Mouse (Mus musculus) gastrocnemius, adult 18-20 months (tissue): ENCODE data around the gene 1700057G04Rik. TPM values are rescaled to one million over a fixed set of nuclear protein-coding genes. Genes with fewer than 3 reads are reported as not detected.

ENCODE experiments used
- DNase-seq: peaks from one replicate; pipeline ENCODE4 v3.0.0; 2021; ENCODE audit warnings: low spot score
- long read RNA-seq, 2 experiments: library from polyadenylated mRNA; stranded (forward); transcript quantifications; one replicate each; pipeline ENCODE4 v2.0.0; 2021
- total RNA-seq, 2 experiments: library from RNA; stranded (reverse); gene quantifications; 2 replicates each; pipeline ENCODE4 v1.2.3; 2021

1700057G04Rik gene
- total RNA-seq = not detected
- long read RNA-seq, experiment 1 = 0 reads
- long read RNA-seq, experiment 2 = 0 reads

- DNase-seq = no peak
Measured at GRCm38 (mm10) chr9:92309077-92309476, at the start of gene 1700057G04Rik. 1700057G04Rik (plus strand) TSS chr9:92309377.

- no peak for DNase-seq
Measured at GRCm38 (mm10) chr9:92260481-92261159, 48.6 kb upstream of the 1700057G04Rik start.

- no peak for DNase-seq
Measured at GRCm38 (mm10) chr9:92265719-92266118, 43.5 kb upstream of the 1700057G04Rik start.

GRCm38 (mm10) chr9:92266558-92267171 is 42.5 kb upstream of the 1700057G04Rik start:
- no peak for DNase-seq

- no peak for DNase-seq
Measured at GRCm38 (mm10) chr9:92267732-92268131, 41.4 kb upstream of the 1700057G04Rik start.

GRCm38 (mm10) chr9:92269829-92270404 is 39.3 kb upstream of the 1700057G04Rik start:
- no peak for DNase-seq

GRCm38 (mm10) chr9:92270927-92271326 is 38.2 kb upstream of the 1700057G04Rik start:
- DNase-seq = peak; percentile 72

- DNase-seq = no peak
Measured at GRCm38 (mm10) chr9:92272650-92273049, 36.5 kb upstream of the 1700057G04Rik start.

GRCm38 (mm10) chr9:92273271-92273670 is 35.9 kb upstream of the 1700057G04Rik start:
- DNase-seq = no peak

GRCm38 (mm10) chr9:92273956-92274762 is 35.0 kb upstream of the 1700057G04Rik start:
- no peak for DNase-seq

- peak; percentile 40 for DNase-seq
Measured at GRCm38 (mm10) chr9:92275486-92276207, 33.5 kb upstream of the 1700057G04Rik start, which contains the start of gene Plscr2. Plscr2 (plus strand) TSS chr9:92275602.

- no peak for DNase-seq
Measured at GRCm38 (mm10) chr9:92276360-92276759, 32.8 kb upstream of the 1700057G04Rik start.

- DNase-seq = no peak
Measured at GRCm38 (mm10) chr9:92280048-92280447, 29.1 kb upstream of the 1700057G04Rik start.

GRCm38 (mm10) chr9:92282563-92283171 is 26.5 kb upstream of the 1700057G04Rik start:
- DNase-seq = no peak

GRCm38 (mm10) chr9:92289675-92290074 is 19.5 kb upstream of the 1700057G04Rik start:
- no peak for DNase-seq

GRCm38 (mm10) chr9:92292169-92292568 is 17.0 kb upstream of the 1700057G04Rik start:
- DNase-seq = no peak

GRCm38 (mm10) chr9:92292922-92293321 is 16.3 kb upstream of the 1700057G04Rik start:
- no peak for DNase-seq

GRCm38 (mm10) chr9:92293560-92294548 is 15.3 kb upstream of the 1700057G04Rik start:
- DNase-seq = no peak

- DNase-seq = no peak
Measured at GRCm38 (mm10) chr9:92298288-92298687, 10.9 kb upstream of the 1700057G04Rik start.
